Mouse (Mus musculus): ENCODE measurements around the gene Taf1. TPM values are rescaled to one million over a fixed set of nuclear protein-coding genes. Genes with fewer than 3 reads are reported as not detected.

Gene Taf1
- polyA plus RNA-seq, 1 experiment from 2014 or later: 3.2 TPM

DNA sequence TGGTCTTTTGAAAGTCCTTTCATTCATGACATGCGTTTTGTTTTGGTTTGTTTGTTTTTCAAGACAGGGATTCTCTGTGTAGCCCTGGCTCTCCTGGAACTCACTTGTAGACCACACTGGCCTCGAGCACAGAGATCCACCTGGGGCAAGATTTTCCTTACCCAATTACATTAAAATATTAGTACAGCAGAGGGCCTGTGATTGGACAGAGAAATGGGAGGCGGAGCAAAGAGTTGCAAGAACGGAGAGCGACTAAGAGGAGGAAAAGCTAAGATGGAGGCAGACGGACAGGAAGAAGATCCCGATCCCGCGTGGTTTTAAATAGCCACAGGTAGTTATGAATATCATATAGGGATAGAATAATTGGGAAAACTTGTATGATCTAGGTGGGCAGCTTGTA lies 5.2 kb upstream of the Taf1 start:
- Histone ChIP-seq H3K27me3 (replicated peaks; ENCODE audit: control insufficient read depth, insufficient read depth, low read length) (0 out of 2 replicates have a peak, but pooled peaks cover 3% of the 10 kb centered on the region), H3K36me3 (ENCODE audit: control insufficient read depth, insufficient read depth) (no peaks in the 10 kb centered on the region), H3K27ac (ENCODE audit: low read depth, low read length) (no peak overlapping the region), H3K4me3 (ENCODE audit: low read depth, low read length) (peak overlapping the region; percentile 3; the same call in 1 of the 2 replicates), H3K9me3 (ENCODE audit: control insufficient read depth) (no peaks in the 10 kb centered on the region), H3K4me2 (replicated peaks; ENCODE audit: low read depth) (peak overlapping the region; percentile 32; the same call in 1 of the 2 replicates), H3K4me1 (replicated peaks; ENCODE audit: control insufficient read depth, insufficient read depth, low read length) (no peaks in the 10 kb centered on the region), H3K9ac (ENCODE audit: low read depth, low read length) (no peak overlapping the region)
- TF ChIP-seq CTCF (IDR thresholded peaks at IDR 0.05; ENCODE audit: low read depth): no peak
- WGBS: 49% methylated on average over 9 of the region's 9 CpGs
- ATAC-seq: 0 out of 2 replicates have a peak, but pooled peaks have one; percentile 31

DNA sequence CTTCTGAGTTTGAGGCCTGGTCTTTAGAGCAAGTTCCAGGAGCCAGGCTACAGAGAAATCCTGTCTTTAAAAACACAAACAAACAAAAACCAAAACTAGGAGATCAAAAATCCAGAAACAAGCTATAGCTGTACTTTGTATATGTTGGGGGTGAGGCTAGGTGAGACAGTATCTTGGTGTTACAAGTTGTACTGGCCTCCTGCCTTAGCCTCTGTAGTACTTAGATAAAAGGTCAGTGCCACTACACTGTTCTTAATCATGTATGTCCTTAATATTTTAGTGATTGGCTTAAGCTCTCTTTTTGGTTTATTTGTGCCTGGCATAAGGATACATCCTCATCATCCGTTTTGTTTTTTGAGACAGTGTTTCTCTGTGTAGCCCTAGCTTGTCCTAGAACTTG lies 52.9 kb downstream of the Taf1 start:
- 83% methylated on average over 1 of the region's 1 CpGs for WGBS
- ATAC-seq: no peak
- H3K27ac ChIP-seq (ENCODE audit: low read depth, low read length): no peak overlapping the region
- no peaks in the 10 kb centered on the region for H3K4me1 ChIP-seq (replicated peaks; ENCODE audit: control insufficient read depth, insufficient read depth, low read length)
- H3K36me3 ChIP-seq (ENCODE audit: control insufficient read depth, insufficient read depth): peaks cover 4% of the 10 kb centered on the region; the same call in 1 of the 2 replicates
- H3K4me2 ChIP-seq (replicated peaks; ENCODE audit: low read depth): no peak overlapping the region
- no peak for TF ChIP-seq CTCF (IDR thresholded peaks at IDR 0.05; ENCODE audit: low read depth)
- H3K9me3 ChIP-seq (ENCODE audit: control insufficient read depth): no peaks in the 10 kb centered on the region
- H3K4me3 ChIP-seq (ENCODE audit: low read depth, low read length): no peak overlapping the region
- no peak overlapping the region for H3K9ac ChIP-seq (ENCODE audit: low read depth, low read length)
- no peaks in the 10 kb centered on the region for H3K27me3 ChIP-seq (replicated peaks; ENCODE audit: control insufficient read depth, insufficient read depth, low read length)

DNA sequence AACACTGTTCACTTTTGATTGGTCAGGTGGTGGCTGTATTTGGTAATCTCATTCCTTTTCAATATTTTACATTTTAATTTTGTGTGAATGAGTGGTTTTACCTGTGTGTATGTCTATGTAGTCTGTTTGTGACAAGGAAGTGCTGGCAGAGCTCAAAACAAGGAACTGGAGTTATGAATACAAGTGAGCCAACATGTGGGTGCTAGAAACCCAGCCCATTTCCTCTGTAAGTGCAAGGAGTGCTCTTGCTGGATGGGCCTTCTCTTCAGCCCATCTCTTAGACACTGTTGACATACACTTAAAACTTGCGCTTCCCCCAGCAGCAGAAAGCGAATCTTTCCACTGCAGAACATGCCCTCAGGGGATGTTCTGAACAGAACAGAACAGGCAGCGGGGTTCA lies 83.6 kb downstream of the Taf1 start:
- Histone ChIP-seq H3K9me3 (ENCODE audit: control insufficient read depth) (no peaks in the 10 kb centered on the region), H3K4me3 (ENCODE audit: low read depth, low read length) (no peak overlapping the region), H3K27me3 (replicated peaks; ENCODE audit: control insufficient read depth, insufficient read depth, low read length) (no peaks in the 10 kb centered on the region), H3K9ac (ENCODE audit: low read depth, low read length) (no peak overlapping the region), H3K27ac (ENCODE audit: low read depth, low read length) (no peak overlapping the region), H3K4me1 (replicated peaks; ENCODE audit: control insufficient read depth, insufficient read depth, low read length) (no peaks in the 10 kb centered on the region), H3K4me2 (replicated peaks; ENCODE audit: low read depth) (no peak overlapping the region), H3K36me3 (ENCODE audit: control insufficient read depth, insufficient read depth) (no peaks in the 10 kb centered on the region)
- no peak for TF ChIP-seq CTCF (IDR thresholded peaks at IDR 0.05; ENCODE audit: low read depth)
- 88% methylated on average over 3 of the region's 3 CpGs for WGBS
- no peak for ATAC-seq

DNA sequence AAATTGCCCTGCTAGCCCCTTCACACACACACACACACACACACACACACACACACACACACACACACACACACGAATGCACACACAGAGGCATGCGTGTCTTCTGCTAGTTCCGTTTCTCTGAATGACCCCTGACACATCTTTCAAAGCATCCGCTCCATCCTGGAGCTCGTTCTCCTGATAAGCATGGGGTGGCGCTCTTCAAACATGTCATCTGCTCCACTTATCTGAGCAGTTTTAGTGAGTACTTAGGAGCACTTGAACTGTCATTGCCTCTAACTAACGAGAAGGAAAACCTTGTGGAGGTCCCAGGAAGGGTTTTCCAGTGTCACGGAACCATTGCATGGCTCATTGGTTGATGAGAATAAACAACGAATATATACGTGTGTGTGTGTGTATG lies 85.4 kb downstream of the Taf1 start:
- WGBS: 59% methylated on average over 10 of the region's 10 CpGs
- H3K4me1 ChIP-seq (replicated peaks; ENCODE audit: control insufficient read depth, insufficient read depth, low read length): no peaks in the 10 kb centered on the region
- ATAC-seq: no peak
- no peaks in the 10 kb centered on the region for H3K9me3 ChIP-seq (ENCODE audit: control insufficient read depth)
- H3K4me2 ChIP-seq (replicated peaks; ENCODE audit: low read depth): no peak overlapping the region
- H3K27me3 ChIP-seq (replicated peaks; ENCODE audit: control insufficient read depth, insufficient read depth, low read length): no peaks in the 10 kb centered on the region
- H3K9ac ChIP-seq (ENCODE audit: low read depth, low read length): no peak overlapping the region
- TF ChIP-seq CTCF (IDR thresholded peaks at IDR 0.05; ENCODE audit: low read depth): peak; percentile 21; the same call in 1 of the 2 replicates
- H3K27ac ChIP-seq (ENCODE audit: low read depth, low read length): no peak overlapping the region
- H3K36me3 ChIP-seq (ENCODE audit: control insufficient read depth, insufficient read depth): no peaks in the 10 kb centered on the region
- H3K4me3 ChIP-seq (ENCODE audit: low read depth, low read length): no peak overlapping the region

DNA sequence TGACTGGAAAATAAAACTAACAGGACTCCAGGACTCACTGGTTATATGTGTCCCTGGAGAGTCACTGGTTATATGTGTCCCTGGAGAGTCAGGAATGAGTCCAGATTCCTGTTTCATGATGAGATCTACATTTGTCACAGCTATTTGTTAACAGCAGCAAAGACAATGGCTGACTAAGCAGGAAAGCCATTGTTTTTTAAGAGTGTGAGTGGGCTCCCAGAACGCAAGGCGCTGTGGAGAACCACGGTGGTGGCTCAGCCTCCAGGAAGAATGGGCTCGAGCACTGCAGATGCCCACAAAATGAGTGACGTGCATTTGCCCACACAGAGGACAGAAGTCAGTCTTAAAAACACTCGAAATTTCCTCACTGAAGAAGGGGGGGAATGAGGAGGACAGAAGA lies 87.8 kb downstream of the Taf1 start:
- Histone ChIP-seq H3K4me3 (ENCODE audit: low read depth, low read length) (no peak overlapping the region), H3K9ac (ENCODE audit: low read depth, low read length) (no peak overlapping the region), H3K36me3 (ENCODE audit: control insufficient read depth, insufficient read depth) (no peaks in the 10 kb centered on the region), H3K27ac (ENCODE audit: low read depth, low read length) (no peak overlapping the region), H3K4me1 (replicated peaks; ENCODE audit: control insufficient read depth, insufficient read depth, low read length) (no peaks in the 10 kb centered on the region), H3K9me3 (ENCODE audit: control insufficient read depth) (no peaks in the 10 kb centered on the region), H3K27me3 (replicated peaks; ENCODE audit: control insufficient read depth, insufficient read depth, low read length) (no peaks in the 10 kb centered on the region), H3K4me2 (replicated peaks; ENCODE audit: low read depth) (no peak overlapping the region)
- ATAC-seq: no peak
- no peak for TF ChIP-seq CTCF (IDR thresholded peaks at IDR 0.05; ENCODE audit: low read depth)
- WGBS: 62% methylated on average over 6 of the region's 6 CpGs

DNA sequence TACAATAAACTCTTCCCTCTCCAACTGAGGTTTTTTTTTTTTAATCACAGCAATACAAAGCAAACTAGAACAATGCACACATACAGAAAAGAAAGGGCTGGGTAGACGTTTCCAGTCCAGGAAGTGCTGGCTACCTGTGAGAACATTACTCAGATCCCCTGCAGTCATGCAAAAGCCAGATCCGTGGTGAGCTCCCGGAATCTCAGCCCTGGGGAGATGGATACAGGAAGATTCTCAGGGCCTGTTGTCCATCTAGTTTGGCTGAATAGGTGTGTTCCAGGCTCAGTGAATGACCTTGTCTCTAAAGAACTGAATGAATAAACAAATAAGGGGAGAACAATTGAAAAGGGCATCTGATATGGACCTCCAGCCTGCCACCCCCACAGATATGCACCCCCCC lies 90.0 kb downstream of the Taf1 start:
- Histone ChIP-seq H3K27me3 (replicated peaks; ENCODE audit: control insufficient read depth, insufficient read depth, low read length) (no peaks in the 10 kb centered on the region), H3K9me3 (ENCODE audit: control insufficient read depth) (no peaks in the 10 kb centered on the region), H3K4me3 (ENCODE audit: low read depth, low read length) (no peak overlapping the region), H3K9ac (ENCODE audit: low read depth, low read length) (no peak overlapping the region), H3K4me1 (replicated peaks; ENCODE audit: control insufficient read depth, insufficient read depth, low read length) (no peaks in the 10 kb centered on the region), H3K27ac (ENCODE audit: low read depth, low read length) (no peak overlapping the region), H3K36me3 (ENCODE audit: control insufficient read depth, insufficient read depth) (no peaks in the 10 kb centered on the region), H3K4me2 (replicated peaks; ENCODE audit: low read depth) (no peak overlapping the region)
- no peak for ATAC-seq
- 40% methylated on average over 3 of the region's 3 CpGs for WGBS
- TF ChIP-seq CTCF (IDR thresholded peaks at IDR 0.05; ENCODE audit: low read depth): no peak

Measured in intestine, postnatal 0 days (tissue).